In the genomic region with DNA sequence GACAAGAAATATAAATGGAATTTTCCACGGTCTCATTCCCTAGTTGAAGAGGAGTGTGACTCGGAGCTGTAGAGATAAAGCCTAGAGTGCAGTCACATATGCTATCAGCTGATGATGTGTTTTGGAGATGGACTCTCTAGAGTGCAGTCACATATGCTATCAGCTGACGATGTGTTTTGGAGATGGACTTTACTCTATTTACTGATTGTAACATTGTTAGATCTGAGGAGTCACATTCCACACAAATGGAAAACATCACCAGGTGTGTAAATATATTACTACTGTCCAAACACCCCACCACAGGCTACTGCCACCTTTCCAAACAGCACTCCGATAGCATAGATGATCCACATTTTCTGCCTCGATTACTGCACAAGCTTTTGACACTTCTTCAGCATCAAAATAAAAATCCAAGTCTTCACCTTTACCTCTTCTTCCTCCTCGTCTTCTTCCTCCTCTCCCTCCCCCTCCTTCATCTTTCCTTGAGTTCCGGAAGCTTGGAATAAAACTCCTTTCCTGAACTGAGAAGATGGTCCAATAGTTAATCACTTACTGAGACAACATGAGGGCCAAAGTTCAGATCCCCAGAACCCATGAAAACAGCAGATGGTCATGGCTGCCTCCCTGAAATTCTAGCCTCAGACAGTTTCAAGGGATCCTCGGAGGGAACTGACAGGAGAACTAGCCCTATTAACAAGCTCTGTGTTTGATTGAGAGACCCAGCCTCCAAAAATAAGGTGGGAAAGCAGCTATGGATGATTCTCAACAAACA, we compare ENCODE assay signal across 19 mouse cellular contexts.
A peak's percentile ranks its signal among the peaks of the same experiment; 100 is the strongest.
DNase-seq lines count a peak whose midpoint lies in the region; ATAC-seq and TF ChIP-seq lines count a peak whose summit lies in the region.
"Had no signal": no experiment of that assay in that cellular context is flagged by ENCODE, and none has a peak within 500 bp of the region (broad histone marks: within the 10 kb centered on the region; RNA-seq: fewer than 3 reads in every experiment).

No protein-coding gene starts in this region.

- 62% methylated on average over 8 of the region's 8 CpGs for WGBS in kidney, embryonic 14.5 days
- 69% methylated on average over 8 of the region's 8 CpGs for WGBS in intestine, embryonic 15.5 days
- 66% methylated on average over 8 of the region's 8 CpGs for WGBS in intestine, embryonic 16.5 days
- 52% methylated on average over 8 of the region's 8 CpGs for WGBS in liver, embryonic 15.5 days (ENCODE audit: insufficient replicate concordance)
- 91% methylated on average over 8 of the region's 8 CpGs for WGBS in thymus, adult 2 months
- WGBS in hindbrain, embryonic 16.5 days, result 89% methylated on average over 8 of the region's 8 CpGs

- H3K27me3 ChIP-seq in kidney, embryonic 14.5 days (ENCODE audit: control insufficient read depth, insufficient read depth, low read length), result no peaks in the 10 kb centered on the region
- H3K27me3 ChIP-seq in intestine, embryonic 15.5 days (replicated peaks), result no peaks in the 10 kb centered on the region
- no peaks in the 10 kb centered on the region for H3K27me3 ChIP-seq in intestine, embryonic 16.5 days (replicated peaks; ENCODE audit: control insufficient read depth, insufficient read depth, low read length)
- no peaks in the 10 kb centered on the region for H3K27me3 ChIP-seq in liver, embryonic 15.5 days
- H3K27me3 ChIP-seq in thymus, adult 2 months (ENCODE audit: control insufficient read depth, insufficient read depth, low read length), result no peaks in the 10 kb centered on the region
- no peaks in the 10 kb centered on the region for H3K27me3 ChIP-seq in hindbrain, embryonic 16.5 days (replicated peaks; ENCODE audit: control insufficient read depth, insufficient read depth, low read length)
- H3K27me3 ChIP-seq: embryonic facial prominence, embryonic 13.5 days; forebrain, embryonic 12.5 days; heart, embryonic 13.5 days had no signal

- no peaks in the 10 kb centered on the region for H3K36me3 ChIP-seq in kidney, embryonic 14.5 days (ENCODE audit: control insufficient read depth, insufficient read depth, low read length)
- H3K36me3 ChIP-seq in intestine, embryonic 15.5 days, result no peaks in the 10 kb centered on the region
- H3K36me3 ChIP-seq in intestine, embryonic 16.5 days (ENCODE audit: control insufficient read depth, insufficient read depth, low read length), result no peaks in the 10 kb centered on the region
- H3K36me3 ChIP-seq in liver, embryonic 15.5 days (replicated peaks), result no peaks in the 10 kb centered on the region
- no peaks in the 10 kb centered on the region for H3K36me3 ChIP-seq in thymus, adult 2 months (ENCODE audit: control insufficient read depth, insufficient read depth, low read length)
- H3K36me3 ChIP-seq in hindbrain, embryonic 16.5 days (ENCODE audit: control insufficient read depth, insufficient read depth, low read length), result no peaks in the 10 kb centered on the region
- H3K36me3 ChIP-seq: embryonic facial prominence, embryonic 13.5 days; forebrain, embryonic 12.5 days; heart, embryonic 13.5 days had no signal

- no peak overlapping the region for H3K9ac ChIP-seq in kidney, embryonic 14.5 days (ENCODE audit: low read depth, low read length)
- no peak overlapping the region for H3K9ac ChIP-seq in intestine, embryonic 15.5 days
- H3K9ac ChIP-seq in intestine, embryonic 16.5 days (ENCODE audit: low read depth, low read length), result no peak overlapping the region
- H3K9ac ChIP-seq in liver, embryonic 15.5 days, result no peak overlapping the region
- no peak overlapping the region for H3K9ac ChIP-seq in hindbrain, embryonic 16.5 days (ENCODE audit: low read depth, low read length)
- H3K9ac ChIP-seq: embryonic facial prominence, embryonic 13.5 days; forebrain, embryonic 12.5 days; heart, embryonic 13.5 days had no signal

- TF ChIP-seq CTCF in thymus, adult 2 months (IDR thresholded peaks at IDR 0.05; ENCODE audit: borderline replicate concordance, control insufficient read depth, extremely low read depth, insufficient read depth, low read length, poor library complexity), result no peak

- no peak for DNase-seq in kidney, postnatal 25 days
- no peak for DNase-seq in thymus, postnatal 10 days (ENCODE audit: low spot score in 2 of 2)
- no peak for DNase-seq in thymus, adult 2 months
- DNase-seq: adrenal gland, adult 2 months; adrenal gland, postnatal 25 days; cerebellum, adult 18-20 months; cerebellum, adult 9-11 months; cerebellum, postnatal 36 days; gastrocnemius, postnatal 14 days; heart, postnatal 4 days had no signal

- no peaks in the 10 kb centered on the region for H3K9me3 ChIP-seq in kidney, embryonic 14.5 days (ENCODE audit: control insufficient read depth, low read length)
- no peaks in the 10 kb centered on the region for H3K9me3 ChIP-seq in intestine, embryonic 15.5 days
- no peaks in the 10 kb centered on the region for H3K9me3 ChIP-seq in intestine, embryonic 16.5 days (ENCODE audit: control insufficient read depth, low read length)
- H3K9me3 ChIP-seq in liver, embryonic 15.5 days (replicated peaks), result no peaks in the 10 kb centered on the region
- no peaks in the 10 kb centered on the region for H3K9me3 ChIP-seq in hindbrain, embryonic 16.5 days (ENCODE audit: control insufficient read depth, low read length)
- H3K9me3 ChIP-seq: embryonic facial prominence, embryonic 13.5 days; forebrain, embryonic 12.5 days; heart, embryonic 13.5 days had no signal

- no peak overlapping the region for H3K4me3 ChIP-seq in kidney, embryonic 14.5 days (ENCODE audit: low read length)
- H3K4me3 ChIP-seq in intestine, embryonic 15.5 days (replicated peaks), result no peak overlapping the region
- H3K4me3 ChIP-seq in intestine, embryonic 16.5 days (ENCODE audit: low read length), result no peak overlapping the region
- no peak overlapping the region for H3K4me3 ChIP-seq in liver, embryonic 15.5 days (replicated peaks)
- no peak overlapping the region for H3K4me3 ChIP-seq in thymus, adult 2 months (ENCODE audit: control insufficient read depth, insufficient read depth, low read length)
- no peak overlapping the region for H3K4me3 ChIP-seq in hindbrain, embryonic 16.5 days (ENCODE audit: low read length)
- H3K4me3 ChIP-seq: embryonic facial prominence, embryonic 13.5 days; forebrain, embryonic 12.5 days; heart, embryonic 13.5 days had no signal

- ATAC-seq in kidney, embryonic 14.5 days (ENCODE audit: low FRiP score, low TSS enrichment), result peak; percentile 36; the same call in 1 of the 2 replicates
- ATAC-seq in intestine, embryonic 15.5 days, result peak; percentile 54
- ATAC-seq in intestine, embryonic 16.5 days, result peak; percentile 26; the same call in 1 of the 2 replicates
- ATAC-seq in liver, embryonic 15.5 days (ENCODE audit: insufficient read depth), result peak; percentile 84
- no peak for ATAC-seq in hindbrain, embryonic 16.5 days
- ATAC-seq: forebrain, embryonic 16.5 days had no signal

- no peak overlapping the region for H3K27ac ChIP-seq in kidney, embryonic 14.5 days (ENCODE audit: low read depth, low read length)
- no peak overlapping the region for H3K27ac ChIP-seq in intestine, embryonic 15.5 days
- H3K27ac ChIP-seq in intestine, embryonic 16.5 days (ENCODE audit: low read length), result no peak overlapping the region
- peak overlapping the region; percentile 41 for H3K27ac ChIP-seq in liver, embryonic 15.5 days (replicated peaks)
- no peak overlapping the region for H3K27ac ChIP-seq in thymus, adult 2 months (ENCODE audit: control insufficient read depth, insufficient read depth, low read length)
- H3K27ac ChIP-seq in hindbrain, embryonic 16.5 days (ENCODE audit: low read depth, low read length), result no peak overlapping the region
- H3K27ac ChIP-seq: embryonic facial prominence, embryonic 13.5 days; forebrain, embryonic 12.5 days; heart, embryonic 13.5 days had no signal

- TF ChIP-seq POLR2A in thymus, adult 2 months (IDR thresholded peaks at IDR 0.05; ENCODE audit: control insufficient read depth, extremely low read depth, insufficient read depth, low read length, poor library complexity), result no peak

- 0 out of 2 replicates have a peak, but pooled peaks cover 5% of the 10 kb centered on the region for H3K4me1 ChIP-seq in kidney, embryonic 14.5 days (ENCODE audit: control insufficient read depth, insufficient read depth, low read length)
- H3K4me1 ChIP-seq in intestine, embryonic 15.5 days (replicated peaks), result no peaks in the 10 kb centered on the region
- H3K4me1 ChIP-seq in intestine, embryonic 16.5 days (ENCODE audit: control insufficient read depth, insufficient read depth, low read length), result no peaks in the 10 kb centered on the region
- H3K4me1 ChIP-seq in liver, embryonic 15.5 days (replicated peaks), result no peaks in the 10 kb centered on the region
- H3K4me1 ChIP-seq in thymus, adult 2 months (replicated peaks; ENCODE audit: control insufficient read depth, insufficient read depth, low read length), result no peaks in the 10 kb centered on the region
- peaks cover 2% of the 10 kb centered on the region for H3K4me1 ChIP-seq in hindbrain, embryonic 16.5 days (ENCODE audit: control insufficient read depth, insufficient read depth, low read depth, low read length)
- H3K4me1 ChIP-seq: embryonic facial prominence, embryonic 13.5 days had no signal

- H3K4me2 ChIP-seq in kidney, embryonic 14.5 days (replicated peaks; ENCODE audit: low read depth, low read length), result no peak overlapping the region
- H3K4me2 ChIP-seq in intestine, embryonic 15.5 days (replicated peaks), result no peak overlapping the region
- no peak overlapping the region for H3K4me2 ChIP-seq in intestine, embryonic 16.5 days (ENCODE audit: low read depth, low read length)
- H3K4me2 ChIP-seq in liver, embryonic 15.5 days, result no peak overlapping the region
- no peak overlapping the region for H3K4me2 ChIP-seq in hindbrain, embryonic 16.5 days (ENCODE audit: low read length)
- H3K4me2 ChIP-seq: embryonic facial prominence, embryonic 13.5 days; forebrain, embryonic 12.5 days; heart, embryonic 13.5 days had no signal
